Mouse (Mus musculus): ENCODE measurements at regions not wholly inside any gene's neighbourhood (a gene's known extent, or its start where the extent isn't known, plus 50 kb on each side); places are given as distances from the start of the nearest gene placed in this dataset.

DNA sequence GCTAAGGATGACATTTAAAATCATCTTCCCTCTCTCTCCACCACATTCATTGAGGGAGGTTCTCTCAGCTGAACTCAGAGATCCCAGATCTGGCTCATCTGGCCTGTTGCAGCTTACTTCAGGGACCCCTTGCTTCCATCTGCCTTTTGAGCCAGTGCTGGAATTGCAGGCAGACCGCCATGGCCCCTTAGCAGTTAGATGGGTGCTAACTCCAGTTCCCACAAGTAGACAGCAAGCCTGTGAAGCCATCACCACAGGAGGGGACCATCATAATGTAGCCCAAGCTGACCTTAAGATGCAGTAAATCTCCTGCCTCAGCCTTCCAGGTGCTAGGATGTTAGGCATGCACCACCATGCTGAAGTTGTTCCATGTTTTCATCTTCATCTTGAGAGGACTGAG, 221.7 kb upstream of the Mphosph6 start:
- Histone ChIP-seq H3K27ac (no peak overlapping the region), H3K9me3 (no peaks in the 10 kb centered on the region), H3K27me3 (no peaks in the 10 kb centered on the region), H3K36me3 (no peaks in the 10 kb centered on the region), H3K9ac (replicated peaks) (no peak overlapping the region), H3K4me3 (replicated peaks) (no peak overlapping the region), H3K4me2 (replicated peaks) (no peak overlapping the region), H3K4me1 (replicated peaks) (no peaks in the 10 kb centered on the region)
- WGBS: 100% methylated on average over 1 of the region's 1 CpGs
- no peak for ATAC-seq

GRCm38 (mm10) chr8:118021978-118022377, 220.2 kb upstream of the Mphosph6 start:
- no peak overlapping the region for H3K4me3 ChIP-seq (replicated peaks)
- H3K9ac ChIP-seq (replicated peaks): no peak overlapping the region
- H3K4me1 ChIP-seq (replicated peaks): peaks cover 8% of the 10 kb centered on the region; the same call in 1 of the 2 replicates
- no peaks in the 10 kb centered on the region for H3K9me3 ChIP-seq
- no peak overlapping the region for H3K4me2 ChIP-seq (replicated peaks)
- ATAC-seq: no peak
- H3K27ac ChIP-seq: no peak overlapping the region
- H3K27me3 ChIP-seq: peaks cover 3% of the 10 kb centered on the region; the same call in 1 of the 2 replicates
- WGBS: 77% methylated on average over 3 of the region's 3 CpGs
- no peaks in the 10 kb centered on the region for H3K36me3 ChIP-seq

DNA sequence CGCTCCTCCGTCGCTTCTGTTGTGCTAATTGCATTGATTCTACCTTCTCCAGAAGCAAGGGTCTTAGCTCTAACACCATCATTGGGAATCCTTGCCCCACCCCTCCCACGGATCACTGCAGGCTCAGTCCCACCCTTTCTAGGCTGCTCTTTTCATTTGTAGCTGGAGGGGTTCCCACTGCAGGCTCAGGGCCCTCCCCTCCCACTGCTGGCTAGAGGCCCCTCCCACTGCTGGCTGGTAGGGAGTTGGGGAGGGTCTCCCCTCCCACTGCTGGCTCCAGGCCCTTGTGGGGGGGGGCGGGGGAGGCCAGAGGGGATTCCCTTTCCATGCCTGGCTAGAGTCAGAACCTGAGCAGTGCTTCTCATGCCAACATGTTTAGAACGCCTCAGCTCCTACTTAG, 215.5 kb upstream of the Mphosph6 start:
- H3K27me3 ChIP-seq: peaks cover 3% of the 10 kb centered on the region; the same call in 1 of the 2 replicates
- no peaks in the 10 kb centered on the region for H3K9me3 ChIP-seq
- 22% methylated on average over 6 of the region's 6 CpGs for WGBS
- no peak overlapping the region for H3K9ac ChIP-seq (replicated peaks)
- H3K36me3 ChIP-seq: no peaks in the 10 kb centered on the region
- ATAC-seq: no peak
- H3K27ac ChIP-seq: no peak overlapping the region
- H3K4me3 ChIP-seq (replicated peaks): no peak overlapping the region
- no peak overlapping the region for H3K4me2 ChIP-seq (replicated peaks)
- H3K4me1 ChIP-seq (replicated peaks): peaks cover 8% of the 10 kb centered on the region; the same call in 1 of the 2 replicates

GRCm38 (mm10) chr8:118005186-118005585, 203.4 kb upstream of the Mphosph6 start:
- H3K9ac ChIP-seq (replicated peaks): no peak overlapping the region
- no peak overlapping the region for H3K4me2 ChIP-seq (replicated peaks)
- H3K4me3 ChIP-seq (replicated peaks): no peak overlapping the region
- H3K4me1 ChIP-seq (replicated peaks): peaks cover 12% of the 10 kb centered on the region
- H3K27ac ChIP-seq: no peak overlapping the region; the same call in 1 of the 2 replicates
- 32% methylated on average over 2 of the region's 2 CpGs for WGBS
- no peaks in the 10 kb centered on the region for H3K36me3 ChIP-seq
- no peak for ATAC-seq
- H3K9me3 ChIP-seq: no peaks in the 10 kb centered on the region
- H3K27me3 ChIP-seq: peaks cover 4% of the 10 kb centered on the region; the same call in 1 of the 2 replicates

GRCm38 (mm10) chr8:118004391-118004851, 202.7 kb upstream of the Mphosph6 start:
- Histone ChIP-seq H3K9ac (replicated peaks) (no peak overlapping the region), H3K4me2 (replicated peaks) (no peak overlapping the region), H3K9me3 (no peaks in the 10 kb centered on the region), H3K4me1 (replicated peaks) (peaks cover 12% of the 10 kb centered on the region), H3K27ac (no peak overlapping the region; the same call in 1 of the 2 replicates), H3K36me3 (no peaks in the 10 kb centered on the region), H3K27me3 (peaks cover 4% of the 10 kb centered on the region; the same call in 1 of the 2 replicates), H3K4me3 (replicated peaks) (no peak overlapping the region)
- peak; percentile 77 for ATAC-seq
- WGBS: 53% methylated on average over 7 of the region's 7 CpGs

- ATAC-seq: no peak
- no peak overlapping the region for H3K4me3 ChIP-seq (replicated peaks)
- H3K9ac ChIP-seq (replicated peaks): no peak overlapping the region
- H3K4me1 ChIP-seq (replicated peaks): peaks cover 12% of the 10 kb centered on the region
- H3K9me3 ChIP-seq: no peaks in the 10 kb centered on the region
- H3K36me3 ChIP-seq: no peaks in the 10 kb centered on the region
- peaks cover 4% of the 10 kb centered on the region; the same call in 1 of the 2 replicates for H3K27me3 ChIP-seq
- WGBS: 93% methylated on average over 10 of the region's 10 CpGs
- H3K27ac ChIP-seq: no peak overlapping the region
- no peak overlapping the region for H3K4me2 ChIP-seq (replicated peaks)
These were observed 199.4 kb upstream of the Mphosph6 start for GRCm38 (mm10) chr8:118001138-118001537.

DNA sequence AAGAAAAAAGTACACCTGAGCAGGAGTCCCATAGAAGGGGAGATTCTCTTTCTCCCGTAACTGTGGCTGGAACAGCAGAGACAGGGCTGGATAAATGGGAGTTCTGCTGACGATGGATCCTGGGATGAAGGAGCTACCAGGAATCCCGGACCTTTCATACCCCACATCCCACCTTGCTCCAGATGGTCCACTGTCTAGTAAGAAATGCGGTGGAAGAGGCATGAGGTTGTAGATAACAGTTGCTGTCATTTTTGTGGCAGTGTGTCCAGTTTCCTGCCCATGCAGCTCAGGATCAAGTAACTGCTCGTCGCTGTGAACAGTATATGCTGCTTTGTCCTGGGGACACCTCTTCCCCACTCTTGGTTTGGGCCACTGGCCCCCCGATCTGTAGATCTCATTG, 190.1 kb upstream of the Mphosph6 start:
- Histone ChIP-seq H3K27me3 (no peaks in the 10 kb centered on the region), H3K9me3 (0 out of 2 replicates have a peak, but pooled peaks cover 4% of the 10 kb centered on the region), H3K36me3 (no peaks in the 10 kb centered on the region), H3K4me3 (replicated peaks) (no peak overlapping the region), H3K4me1 (replicated peaks) (no peaks in the 10 kb centered on the region), H3K9ac (replicated peaks) (no peak overlapping the region), H3K27ac (no peak overlapping the region), H3K4me2 (replicated peaks) (no peak overlapping the region)
- ATAC-seq: no peak
- WGBS: 89% methylated on average over 7 of the region's 7 CpGs

GRCm38 (mm10) chr8:117988781-117989180, 187.0 kb upstream of the Mphosph6 start:
- H3K27me3 ChIP-seq: no peaks in the 10 kb centered on the region
- no peaks in the 10 kb centered on the region for H3K4me1 ChIP-seq (replicated peaks)
- H3K9ac ChIP-seq (replicated peaks): no peak overlapping the region
- no peaks in the 10 kb centered on the region for H3K36me3 ChIP-seq
- H3K4me2 ChIP-seq (replicated peaks): no peak overlapping the region
- no peak overlapping the region for H3K4me3 ChIP-seq (replicated peaks)
- H3K9me3 ChIP-seq: peaks cover 13% of the 10 kb centered on the region; the same call in 1 of the 2 replicates
- no peak for ATAC-seq
- 77% methylated on average over 5 of the region's 5 CpGs for WGBS
- no peak overlapping the region for H3K27ac ChIP-seq

- Histone ChIP-seq H3K27ac (no peak overlapping the region), H3K9ac (replicated peaks) (no peak overlapping the region), H3K4me1 (replicated peaks) (no peaks in the 10 kb centered on the region), H3K36me3 (no peaks in the 10 kb centered on the region), H3K27me3 (no peaks in the 10 kb centered on the region), H3K4me3 (replicated peaks) (no peak overlapping the region), H3K9me3 (no peaks in the 10 kb centered on the region), H3K4me2 (replicated peaks) (no peak overlapping the region)
- 94% methylated on average over 5 of the region's 5 CpGs for WGBS
- ATAC-seq: no peak
These were observed 166.6 kb upstream of the Mphosph6 start for GRCm38 (mm10) chr8:117968306-117968705.

GRCm38 (mm10) chr8:117966556-117966955, 164.8 kb upstream of the Mphosph6 start:
- Histone ChIP-seq H3K4me1 (replicated peaks) (no peaks in the 10 kb centered on the region), H3K36me3 (no peaks in the 10 kb centered on the region), H3K27me3 (no peaks in the 10 kb centered on the region), H3K4me3 (replicated peaks) (no peak overlapping the region), H3K4me2 (replicated peaks) (no peak overlapping the region), H3K27ac (no peak overlapping the region), H3K9ac (replicated peaks) (no peak overlapping the region), H3K9me3 (no peaks in the 10 kb centered on the region)
- ATAC-seq: no peak
- 84% methylated on average over 5 of the region's 5 CpGs for WGBS

DNA sequence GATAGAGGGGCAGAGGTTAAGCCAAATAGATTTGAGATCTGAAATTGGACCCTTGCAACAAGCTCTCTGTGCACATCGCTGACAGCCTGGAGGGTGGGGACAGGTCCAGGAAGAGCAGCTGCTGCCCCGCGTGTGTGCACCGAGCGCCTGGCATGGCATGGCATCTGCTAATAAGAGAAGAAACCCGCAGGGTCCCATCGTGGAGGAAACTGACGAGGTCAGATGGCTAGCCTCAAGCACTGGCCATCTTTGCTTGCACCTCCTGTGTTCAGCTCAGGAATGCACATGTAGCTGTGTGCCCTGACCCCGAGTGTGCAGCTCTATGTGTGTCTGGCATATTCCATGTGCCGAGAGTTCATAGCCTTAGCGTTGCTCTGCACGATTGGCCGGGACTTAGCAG, 161.7 kb upstream of the Mphosph6 start:
- Histone ChIP-seq H3K27me3 (no peaks in the 10 kb centered on the region), H3K9ac (replicated peaks) (no peak overlapping the region), H3K27ac (no peak overlapping the region), H3K4me2 (replicated peaks) (no peak overlapping the region), H3K36me3 (no peaks in the 10 kb centered on the region), H3K4me3 (replicated peaks) (no peak overlapping the region), H3K9me3 (no peaks in the 10 kb centered on the region), H3K4me1 (replicated peaks) (no peaks in the 10 kb centered on the region)
- no peak for ATAC-seq
- WGBS: 90% methylated on average over 13 of the region's 13 CpGs

DNA sequence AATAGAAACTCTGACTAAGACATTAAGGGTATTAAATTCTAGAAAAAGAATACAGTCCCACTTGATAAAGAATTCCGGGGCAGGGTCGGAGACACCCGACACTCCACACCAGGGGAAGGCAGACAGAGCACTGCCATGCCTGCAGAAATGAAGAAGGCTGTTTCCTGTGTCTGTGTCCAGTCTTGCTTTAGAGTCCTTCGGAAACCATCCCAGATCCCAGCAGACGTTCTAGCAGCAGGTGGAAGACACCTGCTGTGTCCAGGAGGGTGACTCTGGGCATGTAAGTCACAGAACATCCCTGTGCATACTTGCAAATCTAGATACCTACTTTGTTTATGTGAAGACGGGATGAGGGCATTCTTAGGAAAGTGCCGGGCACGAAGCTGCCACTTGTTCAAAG, 160.9 kb upstream of the Mphosph6 start:
- Histone ChIP-seq H3K4me1 (replicated peaks) (no peaks in the 10 kb centered on the region), H3K4me2 (replicated peaks) (no peak overlapping the region), H3K4me3 (replicated peaks) (no peak overlapping the region), H3K9ac (replicated peaks) (no peak overlapping the region), H3K27me3 (no peaks in the 10 kb centered on the region), H3K27ac (no peak overlapping the region), H3K36me3 (no peaks in the 10 kb centered on the region), H3K9me3 (no peaks in the 10 kb centered on the region)
- 88% methylated on average over 8 of the region's 8 CpGs for WGBS
- no peak for ATAC-seq

- Histone ChIP-seq H3K27ac (no peak overlapping the region), H3K4me2 (replicated peaks) (no peak overlapping the region), H3K4me3 (replicated peaks) (no peak overlapping the region), H3K9ac (replicated peaks) (no peak overlapping the region), H3K27me3 (no peaks in the 10 kb centered on the region), H3K9me3 (no peaks in the 10 kb centered on the region), H3K36me3 (no peaks in the 10 kb centered on the region), H3K4me1 (replicated peaks) (no peaks in the 10 kb centered on the region)
- WGBS: 66% methylated on average over 8 of the region's 8 CpGs
- no peak for ATAC-seq
These were observed 157.8 kb upstream of the Mphosph6 start for GRCm38 (mm10) chr8:117959501-117959900.
